Mouse (Mus musculus): ENCODE data around the gene Cfap65.

DNA sequence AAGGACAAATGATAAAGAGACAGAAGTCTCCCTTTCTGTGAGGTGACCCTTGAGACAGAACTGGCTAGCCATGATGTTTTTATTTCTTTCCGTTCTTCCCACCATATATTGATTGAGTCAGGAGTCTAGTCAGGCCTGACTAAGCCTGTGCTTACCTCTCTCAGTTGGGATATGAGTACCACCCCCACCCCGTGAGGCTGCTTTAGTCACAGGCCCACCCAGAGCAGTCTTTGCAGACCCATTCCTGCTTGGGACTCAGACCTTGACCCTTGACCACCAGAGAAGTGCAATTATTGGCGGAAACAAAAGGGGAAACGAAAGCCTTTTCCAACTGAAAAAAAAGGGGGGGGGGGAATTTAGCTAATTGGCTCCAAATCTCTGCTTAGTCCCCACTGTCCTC is 77.7 kb downstream of the Cfap65 start:
- TF ChIP-seq POLR2A (IDR thresholded peaks at IDR 0.05; ENCODE audit: extremely low read depth, insufficient read depth, low read length) (no peak), CTCF (IDR thresholded peaks at IDR 0.05; ENCODE audit: low read depth, low read length) (no peak)
